Mouse (Mus musculus) limb, embryonic 15.5 days (tissue): Measurements from ENCODE around the gene Spint2. TPM values are rescaled to one million over a fixed set of nuclear protein-coding genes. Genes with fewer than 3 reads are reported as not detected.
"Not testable (repeated sequence)": the region's sequence is repeated elsewhere in the genome, so short reads cannot be mapped to it uniquely, and the experiment has no call there.

Experiments used
- ATAC-seq: fragments of 200-750 bp; cut with Nextera tagmentation; 2 replicates; pipeline ENCODE4 v1.8.0; 2017; ENCODE audit warnings: low read depth, moderate TSS enrichment; ENCODE audit not compliant: insufficient number of reproducible peaks, low FRiP score, low TSS enrichment
- H3K27ac ChIP-seq: fragments of 300-500 bp; sonication (generic); 2 replicates; pipeline ENCODE4 v1.5.1; 2015; ENCODE audit warnings: moderate library complexity, mild to moderate bottlenecking, inconsistent platforms
- H3K27me3 ChIP-seq: fragments of 300-500 bp; sonication (generic); 2 replicates; pipeline ENCODE4 v1.6.1; 2015; ENCODE audit warnings: inconsistent platforms
- H3K36me3 ChIP-seq: fragments of 300-500 bp; sonication (generic); 2 replicates; pipeline ENCODE4 v1.6.1; 2015; ENCODE audit warnings: inconsistent platforms
- H3K4me1 ChIP-seq: fragments of 300-500 bp; sonication (generic); 2 replicates; pipeline ENCODE4 v1.6.1; 2015; ENCODE audit warnings: inconsistent platforms
- H3K4me2 ChIP-seq: fragments of 300-500 bp; sonication (generic); 2 replicates; pipeline ENCODE4 v1.6.1; 2015; ENCODE audit warnings: mild to moderate bottlenecking, inconsistent platforms
- H3K4me3 ChIP-seq: fragments of 300-500 bp; sonication (generic); 2 replicates; pipeline ENCODE4 v1.5.1; 2015; ENCODE audit warnings: mild to moderate bottlenecking, inconsistent platforms
- H3K9ac ChIP-seq: fragments of 300-500 bp; sonication (generic); 2 replicates; pipeline ENCODE4 v1.6.1; 2015; ENCODE audit warnings: inconsistent platforms
- H3K9me3 ChIP-seq: fragments of 300-500 bp; sonication (generic); 2 replicates; pipeline ENCODE4 v1.6.1; 2016; ENCODE audit warnings: inconsistent platforms
- WGBS: fragments of 180-500 bp; shearing (Covaris S2); methylation state at CpG from one replicate; pipeline ENCODE4 v1.1.7; 2015; 5-methylcytosine and 5-hydroxymethylcytosine counted together
- polyA plus RNA-seq: library from polyadenylated mRNA; unstranded; fragments of >200 nt; fragmentation: Nextera tagmentation; extraction: Ambion mirVana; gene quantifications from 2 replicates; pipeline ENCODE4 v1.2.1, GENCODE M21; 2015

Spint2 gene
- polyA plus RNA-seq, 1 experiment from 2014 or later = 194 TPM

GRCm38 (mm10) chr7:29247314-29247700 is 34.4 kb downstream of the Spint2 start:
- Histone ChIP-seq H3K27ac (no peak overlapping the region), H3K9ac (no peak overlapping the region), H3K4me3 (peak overlapping the region; percentile 13; the same call in 1 of the 2 replicates), H3K36me3 (peaks cover 29% of the 10 kb centered on the region), H3K4me2 (peak overlapping the region; percentile 38), H3K27me3 (peaks cover 14% of the 10 kb centered on the region; the same call in 1 of the 2 replicates), H3K9me3 (no peaks in the 10 kb centered on the region), H3K4me1 (peaks cover 18% of the 10 kb centered on the region)
- no peak for ATAC-seq
- WGBS = 26% methylated on average over 16 of the region's 16 CpGs

DNA sequence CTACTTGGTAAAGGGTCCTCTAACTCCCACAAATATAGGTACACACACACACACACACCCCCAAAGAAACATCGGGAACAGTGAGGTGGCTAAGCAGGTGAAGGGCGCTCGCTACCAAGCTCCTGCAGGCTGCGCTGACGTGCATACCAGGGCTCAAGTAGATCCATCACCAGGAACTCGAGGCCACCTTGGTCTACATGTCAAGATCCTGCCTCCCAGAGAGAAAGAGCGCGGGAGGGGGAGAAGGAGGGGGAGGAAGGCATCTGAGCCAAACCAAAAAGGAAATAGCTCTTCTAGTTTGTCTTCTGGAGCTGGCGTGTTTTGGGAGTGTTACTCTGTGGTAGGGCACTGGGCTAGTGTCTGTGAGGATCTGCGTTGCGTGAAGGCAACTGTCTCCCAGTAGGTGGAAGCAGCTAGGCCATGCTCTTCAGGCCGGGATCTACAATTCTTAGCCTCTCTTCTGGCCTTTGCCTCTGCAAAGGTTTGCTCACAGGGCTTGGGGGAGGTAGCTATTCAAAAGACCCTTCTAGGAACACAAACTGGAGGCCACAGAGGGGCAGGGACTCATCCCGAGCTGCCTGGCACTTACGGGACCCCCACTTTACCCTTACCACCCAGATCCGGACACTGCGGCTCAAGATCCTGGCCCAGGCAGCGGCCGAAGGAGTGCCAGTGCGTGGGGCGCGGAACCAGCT is 34.9 kb downstream of the Spint2 start:
- H3K4me3 ChIP-seq = no peak overlapping the region
- H3K9ac ChIP-seq = no peak overlapping the region
- no peak overlapping the region for H3K27ac ChIP-seq
- peaks cover 29% of the 10 kb centered on the region for H3K36me3 ChIP-seq
- H3K4me1 ChIP-seq = peaks cover 18% of the 10 kb centered on the region
- H3K27me3 ChIP-seq = peaks cover 14% of the 10 kb centered on the region; the same call in 1 of the 2 replicates
- no peaks in the 10 kb centered on the region for H3K9me3 ChIP-seq
- WGBS = 80% methylated on average over 21 of the region's 21 CpGs
- no peak overlapping the region for H3K4me2 ChIP-seq
- no peak for ATAC-seq

GRCm38 (mm10) chr7:29246015-29246414 is 35.7 kb downstream of the Spint2 start:
- H3K4me3 ChIP-seq = no peak overlapping the region
- no peak for ATAC-seq
- no peak overlapping the region for H3K4me2 ChIP-seq
- WGBS = 81% methylated on average over 5 of the region's 5 CpGs
- H3K27ac ChIP-seq = no peak overlapping the region
- no peaks in the 10 kb centered on the region for H3K9me3 ChIP-seq
- peaks cover 18% of the 10 kb centered on the region for H3K4me1 ChIP-seq
- peaks cover 29% of the 10 kb centered on the region for H3K36me3 ChIP-seq
- H3K27me3 ChIP-seq = peaks cover 14% of the 10 kb centered on the region; the same call in 1 of the 2 replicates
- no peak overlapping the region for H3K9ac ChIP-seq

- Histone ChIP-seq H3K27ac (no peak overlapping the region), H3K9me3 (no peaks in the 10 kb centered on the region), H3K4me2 (no peak overlapping the region), H3K9ac (no peak overlapping the region), H3K4me3 (no peak overlapping the region), H3K4me1 (peaks cover 20% of the 10 kb centered on the region), H3K27me3 (peaks cover 14% of the 10 kb centered on the region; the same call in 1 of the 2 replicates), H3K36me3 (peaks cover 29% of the 10 kb centered on the region)
- WGBS = 87% methylated on average over 7 of the region's 7 CpGs
- no peak for ATAC-seq
These were observed 36.8 kb downstream of the Spint2 start for GRCm38 (mm10) chr7:29244732-29245416.

- WGBS = under 1% methylated on average over 60 of the region's 60 CpGs
- peaks cover 16% of the 10 kb centered on the region for H3K4me1 ChIP-seq
These were observed 43.4 kb downstream of the Spint2 start, which contains the start of gene Yif1b for GRCm38 (mm10) chr7:29238019-29238967. Gene Yif1b, plus strand, starts transcription at chr7:29238329.

GRCm38 (mm10) chr7:29237596-29237995 is 44.1 kb downstream of the Spint2 start:
- not testable (repeated sequence) for H3K9me3 ChIP-seq, H3K27me3 ChIP-seq, ATAC-seq, H3K36me3 ChIP-seq
- Histone ChIP-seq H3K27ac (peak overlapping the region; percentile 96), H3K9ac (peak overlapping the region; percentile 35; the same call in 1 of the 2 replicates), H3K4me1 (peaks cover 16% of the 10 kb centered on the region), H3K4me3 (peak overlapping the region; percentile 73), H3K4me2 (peak overlapping the region; percentile 69)
- WGBS = 28% methylated on average over 6 of the region's 6 CpGs

More at GRCm38 (mm10) chr7:29238019-29238967, 43.4 kb downstream of the Spint2 start, which contains the start of gene Yif1b:
- peak within 1 kb of the TSS; percentile 73 for H3K4me3 ChIP-seq
- peak within 1 kb of the TSS; percentile 64 for H3K9ac ChIP-seq
- peak within 1 kb of the TSS; percentile 69 for H3K4me2 ChIP-seq
- no peaks in the 10 kb centered on the region for H3K36me3 ChIP-seq
- peak within 1 kb of the TSS; percentile 96 for H3K27ac ChIP-seq
- peak; percentile 96 for ATAC-seq
- H3K9me3 ChIP-seq = no peaks in the 10 kb centered on the region
- no peaks in the 10 kb centered on the region for H3K27me3 ChIP-seq

DNA sequence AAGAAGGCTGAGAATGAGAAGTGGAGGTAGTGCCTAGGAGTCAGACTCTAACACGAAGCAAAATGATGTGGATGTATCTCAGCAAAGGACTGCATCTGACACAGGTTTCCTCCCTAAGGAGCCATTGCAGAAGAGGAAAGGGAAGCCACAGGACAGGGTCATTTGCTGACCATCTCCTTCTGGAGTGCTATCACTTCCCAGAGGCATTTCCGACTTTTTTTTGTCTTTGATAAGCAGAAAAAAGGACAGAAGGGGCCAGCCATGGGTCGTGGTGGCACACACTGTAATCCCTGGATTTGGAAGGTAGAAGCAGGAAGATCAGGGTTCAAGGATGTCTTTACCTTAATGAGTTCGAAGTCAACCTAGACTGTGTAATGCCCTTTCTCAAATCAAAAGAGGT is 45.1 kb downstream of the Spint2 start:
- Histone ChIP-seq H3K9ac (no peak overlapping the region), H3K27me3 (peaks cover 9% of the 10 kb centered on the region), H3K27ac (no peak overlapping the region), H3K4me2 (no peak overlapping the region), H3K4me3 (no peak overlapping the region), H3K36me3 (no peaks in the 10 kb centered on the region), H3K9me3 (no peaks in the 10 kb centered on the region), H3K4me1 (peaks cover 25% of the 10 kb centered on the region)
- WGBS = 74% methylated on average over 4 of the region's 4 CpGs
- no peak for ATAC-seq

DNA sequence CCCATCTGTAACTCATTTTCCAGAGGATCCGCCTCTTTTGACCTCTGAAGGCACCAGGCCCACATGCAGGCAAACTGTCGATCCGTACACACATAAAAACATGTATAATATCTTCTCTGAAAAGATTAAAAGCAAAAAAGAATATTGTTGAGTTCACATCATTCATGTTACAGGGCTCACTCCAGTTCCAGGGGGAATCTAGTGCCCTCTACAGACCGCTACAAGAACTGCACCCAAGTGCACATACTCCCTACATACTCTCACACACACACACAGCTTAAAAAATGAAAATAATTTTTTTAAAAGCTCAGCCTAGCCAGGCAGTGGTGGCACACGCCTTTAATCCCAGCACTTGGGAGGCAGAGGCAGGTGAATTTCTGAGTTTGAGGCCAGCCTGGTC is 47.1 kb downstream of the Spint2 start:
- H3K4me3 ChIP-seq = no peak overlapping the region
- no peaks in the 10 kb centered on the region for H3K9me3 ChIP-seq
- ATAC-seq = no peak
- no peak overlapping the region for H3K9ac ChIP-seq
- no peak overlapping the region for H3K27ac ChIP-seq
- 75% methylated on average over 5 of the region's 5 CpGs for WGBS
- no peaks in the 10 kb centered on the region for H3K36me3 ChIP-seq
- H3K4me1 ChIP-seq = peaks cover 29% of the 10 kb centered on the region
- peaks cover 14% of the 10 kb centered on the region for H3K27me3 ChIP-seq
- no peak overlapping the region for H3K4me2 ChIP-seq

- H3K9ac ChIP-seq = no peak overlapping the region
- peaks cover 26% of the 10 kb centered on the region for H3K4me1 ChIP-seq
- 50% methylated on average over 6 of the region's 6 CpGs for WGBS
- no peak overlapping the region for H3K4me2 ChIP-seq
- no peak overlapping the region for H3K27ac ChIP-seq
- peaks cover 14% of the 10 kb centered on the region for H3K27me3 ChIP-seq
- no peak for ATAC-seq
- no peaks in the 10 kb centered on the region for H3K9me3 ChIP-seq
- H3K4me3 ChIP-seq = no peak overlapping the region
- no peaks in the 10 kb centered on the region for H3K36me3 ChIP-seq
These were observed 48.0 kb downstream of the Spint2 start for GRCm38 (mm10) chr7:29233745-29234144.

- Histone ChIP-seq H3K36me3 (no peaks in the 10 kb centered on the region), H3K4me3 (peak within 1 kb of the TSS; percentile 71), H3K9ac (peak within 1 kb of the TSS; percentile 71), H3K9me3 (no peaks in the 10 kb centered on the region), H3K4me2 (peak within 1 kb of the TSS; percentile 96), H3K4me1 (peaks cover 22% of the 10 kb centered on the region), H3K27me3 (peaks cover 14% of the 10 kb centered on the region), H3K27ac (peak within 1 kb of the TSS; percentile 57; the same call in 1 of the 2 replicates)
- WGBS = 2% methylated on average over 62 of the region's 62 CpGs
- peak; percentile 53; the same call in 1 of the 2 replicates for ATAC-seq
These were observed 49.3 kb downstream of the Spint2 start, which contains the start of gene Kcnk6 for GRCm38 (mm10) chr7:29232247-29233013. Gene Kcnk6, minus strand, starts transcription at chr7:29232515.

DNA sequence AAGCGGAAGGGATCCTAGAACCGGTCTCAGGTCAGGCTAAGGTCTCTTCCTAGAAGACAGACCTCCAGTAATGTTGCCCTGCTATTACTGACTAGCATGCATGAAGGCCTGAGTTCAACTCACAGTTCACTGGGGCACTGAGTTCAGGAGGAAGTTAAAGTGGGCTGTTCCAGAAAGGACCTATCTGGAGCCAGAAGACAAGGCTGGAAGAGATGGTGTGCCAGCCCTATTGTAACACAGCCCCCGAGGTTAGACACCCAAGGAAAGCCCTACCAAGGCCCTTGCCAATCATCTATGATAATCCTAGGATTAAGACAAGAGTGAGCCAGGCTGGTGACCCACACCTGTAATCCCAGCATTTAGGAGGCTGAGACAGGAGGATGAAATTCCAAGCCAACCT is 50.2 kb downstream of the Spint2 start:
- Histone ChIP-seq H3K4me2 (peak overlapping the region; percentile 96), H3K9me3 (no peaks in the 10 kb centered on the region), H3K27me3 (peaks cover 14% of the 10 kb centered on the region), H3K36me3 (no peaks in the 10 kb centered on the region), H3K27ac (no peak overlapping the region), H3K4me3 (peak overlapping the region; percentile 71), H3K4me1 (peaks cover 22% of the 10 kb centered on the region), H3K9ac (no peak overlapping the region)
- ATAC-seq = no peak
- 46% methylated on average over 3 of the region's 3 CpGs for WGBS
